Mouse (Mus musculus) neural tube, embryonic 14.5 days (tissue): ENCODE data around the gene Ece1. TPM values are rescaled to one million over a fixed set of nuclear protein-coding genes. Genes with fewer than 3 reads are reported as not detected.

Source experiments
- ATAC-seq: fragments of 200-750 bp; cut with Nextera tagmentation; 2 replicates; pipeline ENCODE4 v1.8.0; 2017; ENCODE audit warnings: low read depth, mild to moderate bottlenecking, moderate TSS enrichment, moderate library complexity
- H3K27ac ChIP-seq: fragments of 300-500 bp; sonication (generic); 2 replicates; pipeline ENCODE4 v1.5.1; 2014; ENCODE audit warnings: low read depth, mild to moderate bottlenecking, control low read depth, low read length, moderate library complexity, mixed read lengths
- H3K27me3 ChIP-seq: fragments of 300-500 bp; sonication (generic); 2 replicates; pipeline ENCODE4 v1.6.1; 2014; ENCODE audit warnings: low read length; ENCODE audit not compliant: control insufficient read depth, insufficient read depth
- H3K36me3 ChIP-seq: fragments of 300-500 bp; sonication (generic); 2 replicates; pipeline ENCODE4 v1.6.1; 2014; ENCODE audit warnings: low read length, mixed read lengths; ENCODE audit not compliant: control insufficient read depth, insufficient read depth
- H3K4me1 ChIP-seq: fragments of 300-500 bp; sonication (generic); 2 replicates; pipeline ENCODE4 v1.6.1; 2014; ENCODE audit warnings: low read length; ENCODE audit not compliant: control insufficient read depth, insufficient read depth
- H3K4me2 ChIP-seq: fragments of 300-500 bp; sonication (generic); 2 replicates; pipeline ENCODE4 v1.6.1; 2014; ENCODE audit warnings: mild to moderate bottlenecking, low read depth, low read length, control low read depth
- H3K4me3 ChIP-seq: fragments of 300-500 bp; sonication (generic); 2 replicates; pipeline ENCODE4 v1.5.1; 2014; ENCODE audit warnings: low read depth, low read length, control low read depth, mixed read lengths
- H3K9ac ChIP-seq: fragments of 300-500 bp; sonication (generic); replicated peaks from 2 replicates; pipeline ENCODE4 v1.6.1; 2014; ENCODE audit warnings: low read depth, mild to moderate bottlenecking, control low read depth, low read length, mixed read lengths
- H3K9me3 ChIP-seq: fragments of 300-500 bp; sonication (generic); 2 replicates; pipeline ENCODE4 v1.6.1; 2016; ENCODE audit warnings: low read length; ENCODE audit not compliant: control insufficient read depth
- WGBS: fragments of 180-500 bp; shearing (Covaris S2); extraction: QIAGEN DNeasy Blood & Tissue Kit; methylation state at CpG from one replicate; pipeline ENCODE4 v1.1.7; 2014; 5-methylcytosine and 5-hydroxymethylcytosine counted together
- polyA plus RNA-seq: library from polyadenylated mRNA; unstranded; fragments of >200 nt; fragmentation: Nextera tagmentation; extraction: Ambion mirVana; gene quantifications from 2 replicates; pipeline ENCODE4 v1.2.1, GENCODE M21; 2014

Gene Ece1
- polyA plus RNA-seq, 1 experiment from 2014 or later: 24.9 TPM

GRCm38 (mm10) chr4:137910382-137911009 lies 48.5 kb downstream of the Ece1 start:
- 92% methylated on average over 5 of the region's 5 CpGs for WGBS
- Histone ChIP-seq H3K27me3 (no peaks in the 10 kb centered on the region), H3K27ac (no peak overlapping the region), H3K4me3 (no peak overlapping the region), H3K9me3 (no peaks in the 10 kb centered on the region), H3K36me3 (no peaks in the 10 kb centered on the region), H3K9ac (no peak overlapping the region), H3K4me1 (peaks cover 8% of the 10 kb centered on the region), H3K4me2 (no peak overlapping the region)
- ATAC-seq: no peak

GRCm38 (mm10) chr4:137911657-137912056 lies 49.6 kb downstream of the Ece1 start:
- Histone ChIP-seq H3K36me3 (no peaks in the 10 kb centered on the region), H3K4me3 (no peak overlapping the region), H3K9me3 (no peaks in the 10 kb centered on the region), H3K4me1 (peaks cover 8% of the 10 kb centered on the region), H3K4me2 (no peak overlapping the region), H3K9ac (no peak overlapping the region), H3K27ac (no peak overlapping the region), H3K27me3 (no peaks in the 10 kb centered on the region)
- 97% methylated on average over 8 of the region's 8 CpGs for WGBS
- no peak for ATAC-seq

DNA sequence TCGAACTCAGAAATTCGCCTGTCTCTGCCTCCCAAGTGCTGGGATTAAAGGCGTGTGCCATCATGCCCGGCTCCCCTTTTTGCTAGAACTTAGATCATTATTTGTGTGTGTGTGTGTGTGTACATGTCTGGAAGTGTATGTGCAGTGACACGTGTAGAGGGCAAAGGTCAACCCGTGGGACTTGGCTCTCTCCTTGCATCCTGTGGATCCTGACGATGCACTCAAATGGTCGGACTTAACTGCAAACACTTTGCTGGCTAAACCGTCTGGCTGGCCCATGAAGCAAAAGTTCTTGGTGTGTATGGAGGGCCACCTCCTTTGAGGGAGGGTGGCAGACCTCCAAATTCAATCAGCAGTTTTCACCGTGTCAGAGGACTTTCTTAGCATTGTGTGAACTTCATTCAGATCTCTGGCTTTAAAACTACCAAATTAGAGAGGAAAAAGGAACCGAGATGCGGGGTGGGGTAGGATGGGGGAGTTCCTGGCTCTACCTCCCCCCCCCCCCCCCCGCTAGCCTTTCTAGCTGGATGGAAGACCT lies 50.8 kb downstream of the Ece1 start:
- Histone ChIP-seq H3K4me2 (peak overlapping the region; percentile 87), H3K27me3 (no peaks in the 10 kb centered on the region), H3K9ac (peak overlapping the region; percentile 54), H3K4me1 (peaks cover 10% of the 10 kb centered on the region), H3K9me3 (no peaks in the 10 kb centered on the region), H3K36me3 (no peaks in the 10 kb centered on the region), H3K27ac (no peak overlapping the region), H3K4me3 (peak overlapping the region; percentile 42)
- ATAC-seq: no peak
- 53% methylated on average over 12 of the region's 13 CpGs for WGBS

GRCm38 (mm10) chr4:137913321-137914057 lies 51.5 kb downstream of the Ece1 start:
- H3K27me3 ChIP-seq: no peaks in the 10 kb centered on the region
- peak overlapping the region; percentile 54 for H3K9ac ChIP-seq
- peak; percentile 69 for ATAC-seq
- no peaks in the 10 kb centered on the region for H3K36me3 ChIP-seq
- peaks cover 16% of the 10 kb centered on the region for H3K4me1 ChIP-seq
- no peaks in the 10 kb centered on the region for H3K9me3 ChIP-seq
- H3K4me2 ChIP-seq: peak overlapping the region; percentile 87
- peak overlapping the region; percentile 42 for H3K4me3 ChIP-seq
- WGBS: 1% methylated on average over 54 of the region's 54 CpGs
- no peak overlapping the region; the same call in 1 of the 2 replicates for H3K27ac ChIP-seq

- ATAC-seq: no peak
- Histone ChIP-seq H3K9me3 (no peaks in the 10 kb centered on the region), H3K4me3 (no peak overlapping the region), H3K36me3 (no peaks in the 10 kb centered on the region), H3K27me3 (no peaks in the 10 kb centered on the region), H3K27ac (no peak overlapping the region), H3K4me1 (peaks cover 26% of the 10 kb centered on the region), H3K4me2 (no peak overlapping the region), H3K9ac (no peak overlapping the region)
- WGBS: 57% methylated on average over 6 of the region's 6 CpGs
These were observed 55.6 kb downstream of the Ece1 start for GRCm38 (mm10) chr4:137917591-137917990.

DNA sequence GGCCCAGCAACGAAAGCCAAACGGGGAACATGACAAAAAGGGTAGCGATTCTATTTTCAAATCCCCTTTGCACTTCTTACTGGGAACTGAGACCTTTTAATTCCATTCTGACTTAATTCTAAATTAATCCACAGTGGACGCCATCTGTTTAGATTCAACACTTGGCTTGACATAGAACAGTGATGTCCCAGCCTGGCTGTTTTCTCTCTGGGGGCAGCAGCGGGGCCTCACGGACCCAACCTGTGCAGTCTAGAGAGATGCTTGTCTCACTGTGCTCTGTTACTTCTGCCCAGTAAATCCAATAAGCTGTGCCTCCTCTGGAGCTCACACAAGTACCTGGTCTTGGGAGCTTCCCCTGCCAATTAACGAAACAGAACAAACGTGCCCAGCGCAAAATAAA lies 56.5 kb downstream of the Ece1 start:
- H3K27me3 ChIP-seq: no peaks in the 10 kb centered on the region
- WGBS: 65% methylated on average over 9 of the region's 9 CpGs
- no peak overlapping the region for H3K9ac ChIP-seq
- no peak overlapping the region for H3K4me3 ChIP-seq
- ATAC-seq: no peak
- no peaks in the 10 kb centered on the region for H3K9me3 ChIP-seq
- no peak overlapping the region for H3K27ac ChIP-seq
- H3K4me2 ChIP-seq: no peak overlapping the region
- H3K36me3 ChIP-seq: no peaks in the 10 kb centered on the region
- H3K4me1 ChIP-seq: peaks cover 22% of the 10 kb centered on the region

GRCm38 (mm10) chr4:137919116-137919515 lies 57.1 kb downstream of the Ece1 start:
- Histone ChIP-seq H3K36me3 (no peaks in the 10 kb centered on the region), H3K9me3 (no peaks in the 10 kb centered on the region), H3K9ac (no peak overlapping the region), H3K4me1 (peaks cover 17% of the 10 kb centered on the region; the same call in 1 of the 2 replicates), H3K4me3 (no peak overlapping the region), H3K27ac (0 out of 2 replicates have a peak overlapping the region, but pooled peaks have one; percentile 2), H3K27me3 (no peaks in the 10 kb centered on the region), H3K4me2 (no peak overlapping the region)
- WGBS: 55% methylated on average over 10 of the region's 10 CpGs
- ATAC-seq: no peak

DNA sequence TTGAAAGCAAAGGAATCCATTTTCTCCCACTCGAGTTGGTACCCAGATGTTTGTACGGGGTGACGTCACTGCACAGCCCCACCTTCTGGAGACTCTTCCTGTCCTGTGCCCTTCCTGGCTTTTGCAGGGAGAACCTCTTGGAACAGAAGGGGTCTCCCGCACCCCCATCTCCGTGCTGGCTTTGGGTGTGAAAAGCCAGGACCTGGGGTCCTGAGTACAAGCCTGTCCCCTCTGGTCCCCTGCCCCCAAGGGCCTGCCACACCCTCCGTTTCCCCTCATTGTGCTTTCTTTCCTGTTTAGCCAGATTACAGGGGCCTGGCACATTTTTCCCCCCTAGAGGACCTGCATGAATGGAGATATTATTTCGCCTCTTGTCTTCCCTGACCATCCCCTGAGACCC lies 58.0 kb downstream of the Ece1 start:
- ATAC-seq: no peak
- no peak overlapping the region for H3K4me3 ChIP-seq
- H3K9me3 ChIP-seq: no peaks in the 10 kb centered on the region
- peaks cover 17% of the 10 kb centered on the region; the same call in 1 of the 2 replicates for H3K4me1 ChIP-seq
- H3K9ac ChIP-seq: no peak overlapping the region
- no peak overlapping the region for H3K4me2 ChIP-seq
- H3K27ac ChIP-seq: peak overlapping the region; percentile 60; the same call in 1 of the 2 replicates
- no peaks in the 10 kb centered on the region for H3K36me3 ChIP-seq
- 63% methylated on average over 7 of the region's 7 CpGs for whole genome bisulfite sequencing
- no peaks in the 10 kb centered on the region for H3K27me3 ChIP-seq

GRCm38 (mm10) chr4:137920500-137920961 lies 58.5 kb downstream of the Ece1 start:
- H3K9me3 ChIP-seq: no peaks in the 10 kb centered on the region
- ATAC-seq: no peak
- H3K4me2 ChIP-seq: no peak overlapping the region
- no peaks in the 10 kb centered on the region for H3K36me3 ChIP-seq
- H3K4me3 ChIP-seq: no peak overlapping the region
- no peak overlapping the region for H3K9ac ChIP-seq
- peak overlapping the region; percentile 60; the same call in 1 of the 2 replicates for H3K27ac ChIP-seq
- H3K27me3 ChIP-seq: no peaks in the 10 kb centered on the region
- 50% methylated on average over 10 of the region's 10 CpGs for WGBS
- H3K4me1 ChIP-seq: peaks cover 17% of the 10 kb centered on the region; the same call in 1 of the 2 replicates
